Mouse (Mus musculus) midbrain, postnatal 0 days (tissue): ENCODE data around the gene Got1. TPM values are rescaled to one million over a fixed set of nuclear protein-coding genes. Genes with fewer than 3 reads are reported as not detected.

Experiments used
- ATAC-seq: fragments of 200-750 bp; cut with Nextera tagmentation; 2 replicates; pipeline ENCODE4 v1.8.0; 2017; ENCODE audit warnings: moderate number of reproducible peaks, mild to moderate bottlenecking, moderate TSS enrichment, moderate library complexity; ENCODE audit not compliant: low FRiP score
- DNase-seq: peaks from one replicate; pipeline ENCODE4 v3.0.0-alpha.2; 2015; ENCODE audit warnings: low spot score
- H3K27ac ChIP-seq: fragments of 300-500 bp; sonication (generic); 2 replicates; pipeline ENCODE4 v1.5.1; 2014; ENCODE audit warnings: low read depth, mild to moderate bottlenecking, low read length, mixed read lengths
- H3K27me3 ChIP-seq: fragments of 300-500 bp; sonication (generic); 2 replicates; pipeline ENCODE4 v1.6.1; 2014; ENCODE audit warnings: low read length, control low read depth, mixed read lengths; ENCODE audit not compliant: insufficient read depth
- H3K36me3 ChIP-seq: fragments of 300-500 bp; sonication (generic); 2 replicates; pipeline ENCODE4 v1.6.1; 2014; ENCODE audit warnings: low read length, control low read depth, mixed read lengths; ENCODE audit not compliant: insufficient read depth
- H3K4me1 ChIP-seq: fragments of 300-500 bp; sonication (generic); 2 replicates; pipeline ENCODE4 v1.6.1; 2014; ENCODE audit warnings: mild to moderate bottlenecking, control low read depth, antibody characterized with exemption, low read length, mixed read lengths; ENCODE audit not compliant: insufficient read depth
- H3K4me2 ChIP-seq: fragments of 300-500 bp; sonication (generic); 2 replicates; pipeline ENCODE4 v1.6.1; 2014; ENCODE audit warnings: low read depth, mild to moderate bottlenecking, low read length, mixed read lengths; ENCODE audit not compliant: poor library complexity, severe bottlenecking
- H3K4me3 ChIP-seq: fragments of 300-500 bp; sonication (generic); 2 replicates; pipeline ENCODE4 v1.5.1; 2014; ENCODE audit warnings: low read depth, mild to moderate bottlenecking, low read length, moderate library complexity
- H3K9ac ChIP-seq: fragments of 300-500 bp; sonication (generic); replicated peaks from 2 replicates; pipeline ENCODE4 v1.6.1; 2014; ENCODE audit warnings: mild to moderate bottlenecking, low read length, moderate library complexity, mixed read lengths; ENCODE audit not compliant: poor library complexity, severe bottlenecking
- H3K9me3 ChIP-seq: fragments of 300-500 bp; sonication (generic); 2 replicates; pipeline ENCODE4 v1.6.1; 2016; ENCODE audit warnings: low read length, control low read depth
- CTCF ChIP-seq: IDR thresholded peaks from 2 replicates; pipeline ENCODE4 v1.5.1; 2016; ENCODE audit warnings: antibody characterized with exemption, mild to moderate bottlenecking
- WGBS: fragments of 180-500 bp; shearing (Covaris S2); extraction: QIAGEN DNeasy Blood & Tissue Kit; methylation state at CpG from one replicate; pipeline ENCODE4 v1.1.7; 2014; 5-methylcytosine and 5-hydroxymethylcytosine counted together
- polyA plus RNA-seq: library from polyadenylated mRNA; unstranded; fragments of >200 nt; fragmentation: Nextera tagmentation; extraction: Ambion mirVana; gene quantifications from 2 replicates; pipeline ENCODE4 v1.2.1, GENCODE M21; 2015
- total RNA-seq: library from RNA; depleted of rRNA; stranded (reverse); fragments of >200 nt; gene quantifications from 2 replicates; pipeline ENCODE4 v1.2.3, GENCODE M21; 2014

Got1 gene
- total and polyA plus RNA-seq, 2 experiments from 2014 or later, result 103 to 121 TPM

GRCm38 (mm10) chr19:43519226-43519625 is 5.2 kb downstream of the Got1 start:
- Histone ChIP-seq H3K4me1 (no peaks in the 10 kb centered on the region), H3K4me2 (no peak overlapping the region), H3K36me3 (peaks cover 7% of the 10 kb centered on the region; the same call in 1 of the 2 replicates), H3K4me3 (no peak overlapping the region), H3K9me3 (no peaks in the 10 kb centered on the region), H3K9ac (no peak overlapping the region), H3K27me3 (no peaks in the 10 kb centered on the region), H3K27ac (no peak overlapping the region)
- no peak for ATAC-seq
- DNase-seq, result no peak
- no peak for TF ChIP-seq CTCF
- 62% methylated on average over 10 of the region's 10 CpGs for WGBS

GRCm38 (mm10) chr19:43518261-43518660 is 6.1 kb downstream of the Got1 start:
- WGBS, result 84% methylated on average over 7 of the region's 7 CpGs
- no peak for ATAC-seq
- no peaks in the 10 kb centered on the region for H3K27me3 ChIP-seq

GRCm38 (mm10) chr19:43517808-43518207 is 6.6 kb downstream of the Got1 start:
- TF ChIP-seq CTCF, result no peak
- no peak for ATAC-seq
- 66% methylated on average over 7 of the region's 7 CpGs for WGBS

More at GRCm38 (mm10) chr19:43518261-43518660, 6.1 kb downstream of the Got1 start:
- Histone ChIP-seq H3K36me3 (peaks cover 8% of the 10 kb centered on the region; the same call in 1 of the 2 replicates), H3K9me3 (no peaks in the 10 kb centered on the region), H3K4me2 (no peak overlapping the region), H3K4me1 (no peaks in the 10 kb centered on the region), H3K9ac (no peak overlapping the region), H3K4me3 (no peak overlapping the region), H3K27ac (no peak overlapping the region)
- DNase-seq, result no peak
- no peak for TF ChIP-seq CTCF

GRCm38 (mm10) chr19:43517320-43517719 is 7.1 kb downstream of the Got1 start:
- ATAC-seq, result no peak
- Histone ChIP-seq H3K4me3 (no peak overlapping the region), H3K27ac (no peak overlapping the region), H3K9me3 (no peaks in the 10 kb centered on the region), H3K36me3 (peaks cover 8% of the 10 kb centered on the region; the same call in 1 of the 2 replicates), H3K9ac (no peak overlapping the region), H3K27me3 (no peaks in the 10 kb centered on the region), H3K4me2 (no peak overlapping the region), H3K4me1 (no peaks in the 10 kb centered on the region)
- WGBS, result 73% methylated on average over 6 of the region's 6 CpGs
- no peak for DNase-seq
- no peak for TF ChIP-seq CTCF

More at GRCm38 (mm10) chr19:43517808-43518207, 6.6 kb downstream of the Got1 start:
- Histone ChIP-seq H3K9ac (no peak overlapping the region), H3K9me3 (no peaks in the 10 kb centered on the region), H3K27me3 (no peaks in the 10 kb centered on the region), H3K27ac (no peak overlapping the region), H3K4me2 (no peak overlapping the region), H3K36me3 (peaks cover 8% of the 10 kb centered on the region; the same call in 1 of the 2 replicates), H3K4me1 (no peaks in the 10 kb centered on the region), H3K4me3 (no peak overlapping the region)
- no peak for DNase-seq

- WGBS, result 89% methylated on average over 14 of the region's 14 CpGs
- Histone ChIP-seq H3K27ac (no peak overlapping the region), H3K9me3 (no peaks in the 10 kb centered on the region), H3K36me3 (peaks cover 8% of the 10 kb centered on the region; the same call in 1 of the 2 replicates), H3K27me3 (no peaks in the 10 kb centered on the region), H3K4me2 (no peak overlapping the region), H3K4me1 (no peaks in the 10 kb centered on the region), H3K4me3 (no peak overlapping the region), H3K9ac (no peak overlapping the region)
- DNase-seq (no peak), ATAC-seq (no peak)
- no peak for TF ChIP-seq CTCF
Measured at GRCm38 (mm10) chr19:43516397-43517035, 7.9 kb downstream of the Got1 start.

GRCm38 (mm10) chr19:43515668-43516396 is 8.6 kb downstream of the Got1 start:
- no peak overlapping the region for H3K9ac ChIP-seq
- H3K9me3 ChIP-seq, result no peaks in the 10 kb centered on the region
- no peaks in the 10 kb centered on the region for H3K27me3 ChIP-seq
- no peak overlapping the region for H3K4me3 ChIP-seq
- 94% methylated on average over 23 of the region's 23 CpGs for WGBS
- H3K36me3 ChIP-seq, result peaks cover 12% of the 10 kb centered on the region; the same call in 1 of the 2 replicates
- no peak overlapping the region for H3K27ac ChIP-seq
- DNase-seq (no peak), ATAC-seq (no peak)
- TF ChIP-seq CTCF, result no peak
- no peak overlapping the region for H3K4me2 ChIP-seq
- H3K4me1 ChIP-seq, result no peaks in the 10 kb centered on the region
